Mouse (Mus musculus): ENCODE measurements at regions not wholly inside any gene's neighbourhood (a gene's known extent, or its start where the extent isn't known, plus 50 kb on each side); places are given as distances from the start of the nearest gene placed in this dataset.

- intact Hi-C loops (cut with DNase I): no loop called here
- no peak for DNase-seq (ENCODE audit: extremely low spot score in 1 of 2, low spot score in 2 of 2)
Observed at GRCm38 (mm10) chr12:25957547-25957946, 457.5 kb downstream of the Rnf144a start.

- intact Hi-C loops (cut with DNase I): no loop called here
- no peak for DNase-seq (ENCODE audit: extremely low spot score in 1 of 2, low spot score in 2 of 2)
Observed at GRCm38 (mm10) chr12:25947107-25947506, 467.9 kb downstream of the Rnf144a start.

- no peak for DNase-seq (ENCODE audit: extremely low spot score in 1 of 2, low spot score in 2 of 2)
- intact Hi-C loops (cut with DNase I): no loop called here
Observed at GRCm38 (mm10) chr12:25946121-25946520, 468.9 kb downstream of the Rnf144a start.

GRCm38 (mm10) chr12:25938856-25939255 is 476.2 kb downstream of the Rnf144a start:
- no peak for DNase-seq (ENCODE audit: extremely low spot score in 1 of 2, low spot score in 2 of 2)
- intact Hi-C loops (cut with DNase I): no loop called here

GRCm38 (mm10) chr12:25934946-25935345 is 480.1 kb downstream of the Rnf144a start:
- DNase-seq (ENCODE audit: extremely low spot score in 1 of 2, low spot score in 2 of 2): no peak
- intact Hi-C loops (cut with DNase I): no loop called here

GRCm38 (mm10) chr12:25934526-25934925 is 480.5 kb downstream of the Rnf144a start:
- intact Hi-C loops (cut with DNase I): no loop called here
- no peak for DNase-seq (ENCODE audit: extremely low spot score in 1 of 2, low spot score in 2 of 2)

- intact Hi-C loops (cut with DNase I): no loop called here
- DNase-seq (ENCODE audit: extremely low spot score in 1 of 2, low spot score in 2 of 2): no peak
Observed at GRCm38 (mm10) chr12:25926367-25926766, 488.7 kb downstream of the Rnf144a start.

GRCm38 (mm10) chr12:25924526-25924925 is 490.5 kb downstream of the Rnf144a start:
- DNase-seq (ENCODE audit: extremely low spot score in 1 of 2, low spot score in 2 of 2): peak; percentile 31 to 42
- intact Hi-C loops (cut with DNase I): no loop called here

- no peak for DNase-seq (ENCODE audit: extremely low spot score in 1 of 2, low spot score in 2 of 2)
- intact Hi-C loops (cut with DNase I): no loop called here
Observed at GRCm38 (mm10) chr12:25923772-25924171, 491.3 kb downstream of the Rnf144a start.

GRCm38 (mm10) chr12:25905614-25906013 is 509.4 kb downstream of the Rnf144a start:
- intact Hi-C loops (cut with DNase I): no loop called here
- DNase-seq (ENCODE audit: extremely low spot score in 1 of 2, low spot score in 2 of 2): no peak

GRCm38 (mm10) chr12:25896543-25896942 is 518.5 kb downstream of the Rnf144a start:
- intact Hi-C loops (cut with DNase I): no loop called here
- no peak for DNase-seq (ENCODE audit: extremely low spot score in 1 of 2, low spot score in 2 of 2)

- intact Hi-C loops (cut with DNase I): no loop called here
- no peak for DNase-seq (ENCODE audit: extremely low spot score in 1 of 2, low spot score in 2 of 2)
Observed at GRCm38 (mm10) chr12:25895691-25896090, 519.4 kb downstream of the Rnf144a start.

GRCm38 (mm10) chr12:25891391-25892167 is 523.5 kb downstream of the Rnf144a start:
- intact Hi-C loops (cut with DNase I): no loop called here
- DNase-seq (ENCODE audit: extremely low spot score in 1 of 2, low spot score in 2 of 2): no peak

GRCm38 (mm10) chr12:25890722-25891121 is 524.3 kb downstream of the Rnf144a start:
- intact Hi-C loops (cut with DNase I): no loop called here
- DNase-seq (ENCODE audit: extremely low spot score in 1 of 2, low spot score in 2 of 2): no peak

- peak in 1 of 2 experiments; percentile 14 for DNase-seq (ENCODE audit: extremely low spot score in 1 of 2, low spot score in 2 of 2)
- intact Hi-C loops (cut with DNase I): no loop called here
Observed at GRCm38 (mm10) chr12:25883771-25884171, 531.3 kb downstream of the Rnf144a start.

- intact Hi-C loops (cut with DNase I): no loop called here
- DNase-seq (ENCODE audit: extremely low spot score in 1 of 2, low spot score in 2 of 2): no peak
Observed at GRCm38 (mm10) chr12:25871816-25872215, 543.2 kb downstream of the Rnf144a start.

- intact Hi-C loops (cut with DNase I): no loop called here
- DNase-seq (ENCODE audit: extremely low spot score in 1 of 2, low spot score in 2 of 2): peak in 1 of 2 experiments; percentile 68
Observed at GRCm38 (mm10) chr12:25871001-25871461, 544.0 kb downstream of the Rnf144a start.

- intact Hi-C loops (cut with DNase I): loop anchor here (10.0 kb wide), 1 partner anchor 205 kb away; no protein-coding TSS in a partner anchor
- DNase-seq (ENCODE audit: extremely low spot score in 1 of 2, low spot score in 2 of 2): no peak
Observed at GRCm38 (mm10) chr12:25869846-25870245, 545.2 kb downstream of the Rnf144a start.

GRCm38 (mm10) chr12:25865063-25865462 is 550.0 kb downstream of the Rnf144a start:
- DNase-seq (ENCODE audit: extremely low spot score in 1 of 2, low spot score in 2 of 2): no peak
- intact Hi-C loops (cut with DNase I): loop anchor here (10.0 kb wide), 1 partner anchor 210 kb away; no protein-coding TSS in a partner anchor

GRCm38 (mm10) chr12:25864113-25864852 is 550.8 kb downstream of the Rnf144a start:
- no peak for DNase-seq (ENCODE audit: extremely low spot score in 1 of 2, low spot score in 2 of 2)
- intact Hi-C loops (cut with DNase I): loop anchor here (10.0 kb wide), 1 partner anchor 211 kb away; no protein-coding TSS in a partner anchor
